Mouse (Mus musculus) cerebellum, adult 11-12 months (tissue): ENCODE measurements around the gene Tmem132b.

Experiments
- DNase-seq: peaks from one replicate; pipeline ENCODE4 v3.0.0; 2022

Tmem132b gene

GRCm38 (mm10) chr5:125518640-125519039 is 12.9 kb upstream of the Tmem132b start:
- no peak for DNase-seq

DNA sequence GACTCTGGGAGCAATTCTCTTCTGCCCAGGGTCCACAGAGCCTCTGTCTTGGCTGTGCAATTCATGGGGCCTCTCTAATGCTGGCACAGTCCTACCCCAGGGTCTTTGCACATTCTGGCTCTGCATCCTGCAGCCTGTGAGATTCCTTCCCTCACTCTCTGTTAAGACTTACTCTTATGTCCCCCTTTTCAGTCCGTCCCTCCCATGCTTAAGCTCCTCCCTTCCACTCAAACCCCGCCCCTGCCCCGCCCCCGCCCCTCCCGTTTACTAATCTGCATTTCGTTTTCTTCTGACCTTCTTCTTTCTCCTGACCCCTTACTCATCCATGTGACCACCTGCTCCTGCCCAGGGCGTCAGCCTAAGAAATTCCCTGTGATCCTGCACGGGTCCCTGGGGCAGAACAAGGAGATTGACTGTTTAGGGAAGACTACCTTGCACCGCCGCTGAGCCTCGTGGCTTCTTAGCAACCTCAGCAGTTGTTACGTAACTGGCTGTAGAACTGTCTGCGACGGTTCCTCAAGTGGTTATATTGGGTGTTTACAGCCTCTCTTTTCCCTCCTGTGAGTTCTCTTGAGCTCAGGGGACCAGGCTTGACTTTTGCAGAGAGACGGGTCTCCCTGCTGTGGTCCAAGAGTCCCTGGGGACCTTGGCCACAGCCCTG is 10.5 kb upstream of the Tmem132b start:
- DNase-seq, result no peak

DNA sequence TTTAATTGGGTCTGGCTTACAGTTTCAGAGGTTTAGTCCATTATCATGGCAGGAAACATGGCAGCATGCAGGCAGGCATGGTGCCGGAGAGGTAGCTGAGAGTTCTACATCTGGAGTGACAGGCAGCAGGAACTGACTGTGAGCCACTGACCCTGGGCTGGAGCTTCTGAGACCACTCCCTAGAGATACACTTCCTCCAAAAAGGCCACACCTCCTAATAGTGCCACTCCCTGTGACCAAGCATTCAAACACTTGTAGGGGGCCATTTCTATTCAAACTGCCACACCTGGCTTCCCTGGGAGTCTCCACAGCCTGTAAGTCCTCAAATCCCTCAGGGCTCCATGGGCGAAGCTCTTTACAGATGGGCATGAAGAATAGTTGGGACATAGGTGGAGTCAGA is 8.2 kb upstream of the Tmem132b start:
- no peak for DNase-seq

- DNase-seq, result no peak
Observed at GRCm38 (mm10) chr5:125525516-125525915, 6.1 kb upstream of the Tmem132b start.

GRCm38 (mm10) chr5:125526464-125526863 is 5.1 kb upstream of the Tmem132b start:
- no peak for DNase-seq

DNA sequence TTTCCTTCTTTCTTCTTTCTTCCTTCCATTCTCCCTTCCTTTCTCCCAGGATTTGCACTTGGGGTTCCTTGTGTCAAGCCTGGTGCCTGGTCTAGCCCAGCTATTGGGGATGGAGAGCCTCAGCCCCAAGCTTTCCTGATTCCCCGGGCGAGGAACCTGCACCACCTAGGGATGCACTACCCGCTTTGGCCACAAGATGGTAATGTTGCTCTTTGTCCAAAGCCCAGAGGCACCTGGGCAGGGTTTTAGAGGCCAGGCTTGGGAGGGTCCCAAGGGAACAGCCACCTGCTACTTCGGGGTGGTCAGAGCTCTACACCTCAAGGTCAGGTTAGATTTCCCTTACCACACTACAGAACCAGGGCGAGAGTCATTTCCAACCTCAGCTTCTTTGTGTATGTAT is 2.5 kb upstream of the Tmem132b start:
- DNase-seq, result no peak

- no peak for DNase-seq
Observed at GRCm38 (mm10) chr5:125532191-125532544, 594 bp downstream of the Tmem132b start.

DNA sequence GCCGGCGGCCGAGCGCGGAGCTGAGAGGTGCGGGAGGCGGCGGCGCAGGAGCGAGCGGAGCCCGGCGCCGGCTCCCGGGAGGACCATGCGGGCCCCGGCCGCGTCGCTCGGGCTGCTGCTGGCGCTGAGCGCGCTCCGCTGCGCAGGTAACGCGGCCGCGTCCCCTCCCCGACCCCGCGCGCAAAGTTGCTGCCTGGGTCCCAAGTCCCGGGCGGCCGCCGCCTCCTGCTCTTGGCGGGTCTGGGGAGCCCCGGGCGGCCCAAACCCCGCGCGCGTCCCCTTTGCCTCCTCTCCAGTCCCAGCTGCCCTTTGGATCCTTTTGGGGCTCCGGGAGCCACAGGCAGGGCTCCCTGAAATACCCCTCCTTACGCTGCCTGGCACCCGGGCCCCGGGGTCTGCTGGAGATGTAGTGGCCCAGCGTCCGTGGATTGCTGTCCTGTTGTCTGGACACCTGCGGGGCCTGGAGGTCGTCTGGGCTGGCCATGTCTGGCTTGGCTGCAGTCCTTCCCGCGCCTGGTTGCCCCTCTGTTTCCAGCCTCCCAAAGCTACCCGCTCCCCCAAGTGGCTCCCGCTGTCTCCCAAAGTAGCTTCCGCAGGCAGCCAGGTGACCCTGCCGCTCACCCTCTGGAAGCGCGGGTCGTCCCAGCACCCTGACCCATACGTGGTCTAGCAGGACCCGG is 1.1 kb downstream of the Tmem132b start:
- no peak for DNase-seq

DNA sequence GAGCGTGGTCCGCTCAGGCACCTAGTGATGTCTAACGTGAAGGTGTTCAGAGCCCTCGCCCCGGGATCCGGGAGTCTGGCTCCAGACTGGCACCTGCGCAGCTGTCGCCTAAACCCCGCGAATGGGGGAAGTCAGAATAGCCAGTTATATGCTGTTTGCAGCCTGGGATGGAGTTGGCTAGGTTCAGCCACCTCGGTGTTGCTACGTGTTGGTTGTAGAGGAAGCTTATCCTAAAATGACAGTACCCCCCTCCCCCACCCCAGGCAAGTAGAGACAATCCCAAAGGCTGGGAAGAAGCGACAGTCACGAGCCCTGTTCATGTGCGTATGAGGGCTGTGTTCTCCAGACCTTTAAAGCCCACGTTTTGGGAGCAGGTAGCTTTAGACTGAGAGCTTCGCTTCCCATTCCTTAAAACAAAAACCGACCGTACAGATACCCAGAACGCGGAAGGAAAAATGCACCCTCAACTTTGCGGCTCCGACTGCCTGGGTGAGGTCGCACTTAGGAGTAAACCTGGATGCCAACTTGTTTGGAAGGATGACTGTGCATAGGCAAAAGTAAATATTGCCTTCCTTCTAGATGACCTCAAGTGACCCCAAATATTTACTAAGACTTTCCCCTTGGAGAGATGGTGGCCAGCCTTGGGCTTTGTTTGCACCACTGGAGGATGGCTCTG is 1.8 kb downstream of the Tmem132b start:
- DNase-seq, result no peak

GRCm38 (mm10) chr5:125534168-125534610 is 2.6 kb downstream of the Tmem132b start:
- DNase-seq, result no peak

GRCm38 (mm10) chr5:125534611-125535324 is 3.2 kb downstream of the Tmem132b start:
- DNase-seq, result no peak

DNA sequence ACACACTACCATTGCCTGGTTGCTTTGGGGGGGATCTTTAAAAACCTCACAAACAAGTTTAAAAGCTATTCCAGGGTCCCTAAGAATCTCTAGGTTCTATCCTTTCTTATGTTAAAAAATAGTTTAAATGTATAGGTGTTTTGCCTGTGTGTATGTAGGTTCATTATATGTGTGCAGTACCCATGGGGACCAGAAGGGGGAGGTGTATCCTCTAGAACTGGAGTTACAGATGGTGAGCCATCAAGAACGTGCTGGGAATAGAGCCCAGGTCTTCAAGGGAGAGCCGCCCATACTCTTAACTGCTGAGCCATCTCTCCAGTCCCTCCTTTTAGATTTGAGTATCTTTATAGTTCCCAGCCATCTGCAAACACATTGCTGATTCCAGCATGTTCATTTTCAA is 13.5 kb downstream of the Tmem132b start:
- DNase-seq, result no peak

DNA sequence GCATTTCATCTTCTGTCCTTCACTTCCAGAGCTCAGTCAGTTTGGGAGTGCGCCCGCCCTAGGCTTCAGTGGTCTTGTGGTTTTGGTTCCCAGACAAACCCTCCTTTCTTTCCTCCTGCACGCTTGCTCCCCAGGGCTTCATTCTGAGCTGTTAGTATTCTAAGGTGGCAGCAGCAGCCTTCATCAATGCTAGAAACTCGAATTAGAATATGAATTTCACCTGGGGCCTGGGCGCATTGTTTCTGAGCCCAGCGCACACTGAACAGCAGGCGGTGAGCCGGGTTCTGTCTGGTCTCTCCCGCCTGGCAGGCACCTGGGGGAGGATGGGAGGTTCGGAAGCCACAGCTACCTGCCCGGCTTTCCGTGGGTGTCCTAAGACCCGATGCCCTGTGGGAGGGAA is 14.7 kb downstream of the Tmem132b start:
- no peak for DNase-seq

- DNase-seq, result no peak
Observed at GRCm38 (mm10) chr5:125549750-125550489, 18.3 kb downstream of the Tmem132b start.

- no peak for DNase-seq
Observed at GRCm38 (mm10) chr5:125555732-125556131, 24.2 kb downstream of the Tmem132b start.

DNA sequence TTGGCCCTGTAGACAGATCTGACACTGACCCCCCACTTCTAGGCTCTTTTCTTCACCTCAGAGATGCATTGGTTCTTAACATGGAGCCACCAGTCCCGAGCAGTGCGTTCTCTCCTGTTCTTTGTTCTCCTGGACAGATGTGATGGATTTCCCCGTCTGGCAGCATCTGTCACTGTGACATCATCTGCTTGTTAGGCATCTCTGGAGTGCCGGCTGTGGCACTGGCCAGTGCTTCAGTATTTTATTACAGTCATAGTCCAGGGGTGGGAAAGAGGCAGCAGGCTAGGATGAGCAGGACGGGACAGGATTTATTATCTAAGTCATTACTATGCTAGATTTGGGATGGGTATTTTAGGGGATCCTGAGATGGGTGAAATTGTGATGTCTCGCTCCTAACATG is 31.9 kb downstream of the Tmem132b start:
- DNase-seq, result no peak

DNA sequence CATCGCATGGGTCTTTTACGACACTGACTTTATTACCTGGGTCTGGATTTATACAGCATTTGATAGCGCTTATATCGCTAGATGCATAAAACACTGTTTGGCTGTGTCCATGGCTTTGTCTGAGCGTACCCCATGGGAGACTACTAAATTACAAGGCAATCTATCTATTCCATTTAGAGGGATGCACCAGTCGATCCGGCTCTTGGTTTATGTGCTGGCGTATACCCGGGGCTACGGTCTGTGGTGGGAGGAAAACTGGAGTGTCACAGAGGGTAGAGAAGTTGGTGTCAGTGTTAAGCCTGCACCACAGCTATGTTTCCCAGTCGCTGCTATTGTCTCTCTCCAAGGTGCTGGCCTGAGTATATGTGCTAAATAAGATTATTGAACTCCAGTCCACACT is 34.2 kb downstream of the Tmem132b start:
- DNase-seq, result no peak

DNA sequence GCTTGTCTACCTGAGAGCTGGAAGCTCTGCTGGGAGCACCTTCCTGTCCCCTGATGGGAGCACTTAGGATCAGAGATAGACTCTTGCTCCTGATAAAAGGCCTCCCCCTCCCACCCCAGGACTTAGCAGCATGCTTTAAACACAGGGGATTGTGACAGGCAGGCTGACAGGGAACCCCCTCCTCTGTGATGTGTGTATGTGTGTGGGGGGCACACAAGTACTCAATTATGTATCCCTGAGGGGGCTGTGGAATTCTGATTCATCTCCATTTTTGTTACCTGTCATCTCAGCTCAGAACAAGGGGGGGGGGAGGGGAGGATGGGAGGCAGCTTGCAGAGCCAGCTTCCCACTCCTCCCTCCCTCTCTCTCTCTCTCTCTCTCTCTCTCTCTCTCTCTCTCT is 36.9 kb downstream of the Tmem132b start:
- no peak for DNase-seq

DNA sequence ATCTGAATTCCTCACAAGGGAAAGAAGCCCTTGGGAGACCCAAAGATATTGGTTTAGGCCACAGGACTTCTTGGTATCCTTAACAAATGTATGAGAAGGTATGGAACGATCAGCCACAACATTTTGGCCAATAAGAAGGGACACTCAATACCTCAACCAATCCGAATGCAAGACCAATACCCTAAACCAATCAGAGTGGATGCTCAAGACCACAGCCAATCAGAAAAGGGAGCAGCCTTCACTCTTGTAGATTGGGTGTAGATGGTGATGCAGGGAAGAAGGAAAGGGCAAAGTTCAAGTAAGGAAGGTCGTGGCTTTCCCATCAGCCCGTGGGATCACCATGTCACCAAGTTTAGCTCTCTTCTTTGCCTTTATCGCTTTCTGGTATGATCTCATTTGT is 40.4 kb downstream of the Tmem132b start:
- DNase-seq, result no peak

DNA sequence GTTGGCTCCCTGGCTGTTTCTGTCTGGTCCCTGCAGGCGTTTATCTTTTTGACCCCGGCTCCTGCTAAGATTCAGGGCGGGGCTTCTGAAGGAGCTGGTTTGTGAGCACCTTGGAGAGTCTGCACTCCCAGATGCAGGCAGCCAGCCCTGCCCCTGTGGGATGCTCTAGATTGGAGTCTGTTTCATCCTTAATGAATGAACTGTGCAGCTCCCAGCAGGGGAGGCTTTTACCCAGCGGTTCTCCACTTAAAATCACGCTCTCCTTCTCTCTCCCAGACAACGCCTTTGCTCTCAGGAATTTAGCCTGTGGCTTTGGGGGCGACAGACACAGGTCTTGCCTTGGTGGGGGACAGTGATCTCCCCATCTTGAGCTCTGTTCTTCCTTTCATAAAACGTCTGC is 43.3 kb downstream of the Tmem132b start:
- DNase-seq, result no peak

DNA sequence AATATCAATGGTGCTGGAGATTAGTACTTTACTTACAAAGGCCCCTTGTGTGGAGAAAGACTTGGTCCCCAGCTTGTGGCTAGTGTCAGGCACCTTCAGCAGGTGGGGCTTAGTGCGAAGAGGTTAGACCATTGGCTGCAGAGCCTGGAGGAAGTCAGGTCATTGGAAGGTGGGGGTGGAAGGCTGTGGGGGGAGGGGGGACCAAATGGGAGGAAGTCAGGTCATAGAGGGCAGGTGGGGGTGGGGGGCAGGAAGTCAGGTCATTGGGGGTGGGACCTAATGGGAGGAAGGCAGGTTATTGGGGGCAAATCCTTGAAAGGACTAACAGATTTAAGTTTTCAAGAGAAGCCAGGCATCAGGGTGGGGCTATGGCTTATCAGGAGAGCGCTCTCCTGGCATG is 44.3 kb downstream of the Tmem132b start:
- DNase-seq, result no peak

GRCm38 (mm10) chr5:125578661-125579060 is 47.1 kb downstream of the Tmem132b start:
- DNase-seq, result peak; percentile 3

- no peak for DNase-seq
Observed at GRCm38 (mm10) chr5:125579153-125579552, 47.6 kb downstream of the Tmem132b start.
